Mouse (Mus musculus) embryonic fibroblast, embryonic 13.5 days (primary cell): ENCODE results near the gene Nrn1.

ENCODE experiments used
- CTCF ChIP-seq: IDR thresholded peaks from 2 replicates; pipeline ENCODE4 v1.5.1; 2011; ENCODE audit warnings: mild to moderate bottlenecking, control low read depth, low read length, moderate library complexity, borderline replicate concordance; ENCODE audit not compliant: insufficient read depth
- POLR2A ChIP-seq: IDR thresholded peaks from 2 replicates; pipeline ENCODE4 v1.6.1; 2011; ENCODE audit warnings: low read depth, mild to moderate bottlenecking, control low read depth, low read length, moderate library complexity

GRCm38 (mm10) chr13:36779626-36780025, 44.7 kb upstream of the Nrn1 start:
- TF ChIP-seq CTCF: no peak
- TF ChIP-seq POLR2A: no peak
